Mouse (Mus musculus): ENCODE results near the gene Edc4. TPM values are rescaled to one million over a fixed set of nuclear protein-coding genes. Genes with fewer than 3 reads are reported as not detected.
"Not testable (repeated sequence)": the region's sequence is repeated elsewhere in the genome, so short reads cannot be mapped to it uniquely, and the experiment has no call there.

Edc4 gene
- polyA plus RNA-seq (2016; fragmentation: Nextera tagmentation; extraction: Ambion mirVana), result 73.3 and 75.9 TPM in 2 replicates

- Histone ChIP-seq H3K9ac (replicated peaks) (peak within 1 kb of the TSS; percentile 92), H3K9me3 (no peaks in the 10 kb centered on the region), H3K27me3 (no peaks in the 10 kb centered on the region), H3K4me3 (peak within 1 kb of the TSS; percentile 92), H3K4me2 (replicated peaks) (peak within 1 kb of the TSS; percentile 92), H3K36me3 (peaks cover 54% of the 10 kb centered on the region), H3K27ac (replicated peaks) (peak within 1 kb of the TSS; percentile 49; the same call in 1 of the 2 replicates), H3K4me1 (peaks cover 26% of the 10 kb centered on the region)
- WGBS, result under 1% methylated on average over 45 of the region's 45 CpGs
- peak; percentile 80 for ATAC-seq (ENCODE audit: low FRiP score, low read depth)
Observed at GRCm38 (mm10) chr8:105880754-105881520, at the start of gene Edc4. Gene Edc4 (plus strand): TSS chr8:105880881.

GRCm38 (mm10) chr8:105833740-105834139 lies 46.9 kb upstream of the Edc4 start:
- H3K9me3 ChIP-seq; H3K4me2 ChIP-seq (replicated peaks); ATAC-seq (ENCODE audit: low FRiP score, low read depth); H3K27ac ChIP-seq (replicated peaks); H3K4me1 ChIP-seq; H3K27me3 ChIP-seq; H3K4me3 ChIP-seq; H3K36me3 ChIP-seq; H3K9ac ChIP-seq (replicated peaks): not testable (repeated sequence)
- 82% methylated on average over 2 of the region's 2 CpGs for WGBS

- ATAC-seq (ENCODE audit: low FRiP score, low read depth), result no peak
- Histone ChIP-seq H3K4me2 (replicated peaks) (no peak overlapping the region), H3K9ac (replicated peaks) (no peak overlapping the region), H3K27me3 (no peaks in the 10 kb centered on the region), H3K9me3 (no peaks in the 10 kb centered on the region), H3K27ac (replicated peaks) (no peak overlapping the region), H3K36me3 (no peaks in the 10 kb centered on the region), H3K4me3 (no peak overlapping the region), H3K4me1 (no peaks in the 10 kb centered on the region)
- 32% methylated on average over 11 of the region's 11 CpGs for WGBS
Observed at GRCm38 (mm10) chr8:105835318-105835717, 45.4 kb upstream of the Edc4 start.

- ATAC-seq (ENCODE audit: low FRiP score, low read depth), result no peak
- H3K27ac ChIP-seq (replicated peaks), result no peak overlapping the region
- H3K4me1 ChIP-seq, result no peaks in the 10 kb centered on the region
- no peaks in the 10 kb centered on the region for H3K9me3 ChIP-seq
- H3K36me3 ChIP-seq, result no peaks in the 10 kb centered on the region
- no peak overlapping the region for H3K4me3 ChIP-seq
- no peak overlapping the region for H3K9ac ChIP-seq (replicated peaks)
- no peak overlapping the region for H3K4me2 ChIP-seq (replicated peaks)
- WGBS, result 77% methylated on average over 6 of the region's 6 CpGs
- H3K27me3 ChIP-seq, result no peaks in the 10 kb centered on the region
Observed at GRCm38 (mm10) chr8:105836991-105837390, 43.7 kb upstream of the Edc4 start.

GRCm38 (mm10) chr8:105839209-105839608 lies 41.5 kb upstream of the Edc4 start:
- H3K4me1 ChIP-seq, result no peaks in the 10 kb centered on the region
- H3K4me2 ChIP-seq (replicated peaks), result no peak overlapping the region
- H3K4me3 ChIP-seq, result no peak overlapping the region
- H3K27me3 ChIP-seq, result no peaks in the 10 kb centered on the region
- WGBS, result 96% methylated on average over 5 of the region's 5 CpGs
- H3K9ac ChIP-seq (replicated peaks), result no peak overlapping the region
- ATAC-seq (ENCODE audit: low FRiP score, low read depth), result no peak
- peaks cover 8% of the 10 kb centered on the region for H3K36me3 ChIP-seq
- no peaks in the 10 kb centered on the region for H3K9me3 ChIP-seq
- H3K27ac ChIP-seq (replicated peaks), result no peak overlapping the region

GRCm38 (mm10) chr8:105846678-105847077 lies 34.0 kb upstream of the Edc4 start:
- no peak for ATAC-seq (ENCODE audit: low FRiP score, low read depth)

GRCm38 (mm10) chr8:105850014-105850413 lies 30.7 kb upstream of the Edc4 start:
- Histone ChIP-seq H3K36me3 (peaks cover 48% of the 10 kb centered on the region), H3K4me1 (peaks cover 8% of the 10 kb centered on the region), H3K27ac (replicated peaks) (no peak overlapping the region), H3K9me3 (no peaks in the 10 kb centered on the region), H3K4me2 (replicated peaks) (no peak overlapping the region), H3K9ac (replicated peaks) (no peak overlapping the region), H3K27me3 (no peaks in the 10 kb centered on the region), H3K4me3 (no peak overlapping the region)
- WGBS, result 87% methylated on average over 4 of the region's 4 CpGs
- ATAC-seq (ENCODE audit: low FRiP score, low read depth), result no peak

More at GRCm38 (mm10) chr8:105846678-105847077, 34.0 kb upstream of the Edc4 start:
- Histone ChIP-seq H3K4me2 (replicated peaks) (no peak overlapping the region), H3K9ac (replicated peaks) (no peak overlapping the region), H3K9me3 (no peaks in the 10 kb centered on the region), H3K4me1 (peaks cover 8% of the 10 kb centered on the region), H3K27me3 (no peaks in the 10 kb centered on the region), H3K36me3 (peaks cover 64% of the 10 kb centered on the region), H3K27ac (replicated peaks) (no peak overlapping the region), H3K4me3 (no peak overlapping the region)
- 94% methylated on average over 11 of the region's 11 CpGs for WGBS

GRCm38 (mm10) chr8:105850611-105851010 lies 30.1 kb upstream of the Edc4 start:
- ATAC-seq (ENCODE audit: low FRiP score, low read depth), result no peak
- 81% methylated on average over 7 of the region's 7 CpGs for WGBS
- peaks cover 42% of the 10 kb centered on the region for H3K36me3 ChIP-seq
- H3K27me3 ChIP-seq, result no peaks in the 10 kb centered on the region
- no peak overlapping the region for H3K27ac ChIP-seq (replicated peaks)
- H3K4me2 ChIP-seq (replicated peaks), result peak overlapping the region; percentile 87
- peaks cover 11% of the 10 kb centered on the region for H3K4me1 ChIP-seq
- H3K9ac ChIP-seq (replicated peaks), result no peak overlapping the region; the same call in 1 of the 2 replicates
- H3K4me3 ChIP-seq, result peak overlapping the region; percentile 20
- no peaks in the 10 kb centered on the region for H3K9me3 ChIP-seq

GRCm38 (mm10) chr8:105851651-105852143 lies 29.0 kb upstream of the Edc4 start:
- Histone ChIP-seq H3K36me3 (peaks cover 31% of the 10 kb centered on the region), H3K27ac (replicated peaks) (peak overlapping the region; percentile 64), H3K4me3 (peak overlapping the region; percentile 76), H3K9ac (replicated peaks) (peak overlapping the region; percentile 81), H3K4me1 (peaks cover 21% of the 10 kb centered on the region), H3K4me2 (replicated peaks) (peak overlapping the region; percentile 87), H3K9me3 (no peaks in the 10 kb centered on the region), H3K27me3 (no peaks in the 10 kb centered on the region)
- under 1% methylated on average over 34 of the region's 34 CpGs for WGBS
- ATAC-seq (ENCODE audit: low FRiP score, low read depth), result peak; percentile 83

GRCm38 (mm10) chr8:105852146-105852729 lies 28.4 kb upstream of the Edc4 start:
- Histone ChIP-seq H3K9ac (replicated peaks) (peak overlapping the region; percentile 81; the same call in 1 of the 2 replicates), H3K27me3 (no peaks in the 10 kb centered on the region), H3K4me2 (replicated peaks) (no peak overlapping the region), H3K4me3 (peak overlapping the region; percentile 76), H3K4me1 (peaks cover 26% of the 10 kb centered on the region), H3K9me3 (no peaks in the 10 kb centered on the region), H3K27ac (replicated peaks) (no peak overlapping the region), H3K36me3 (peaks cover 26% of the 10 kb centered on the region)
- ATAC-seq (ENCODE audit: low FRiP score, low read depth), result no peak
- WGBS, result 83% methylated on average over 12 of the region's 12 CpGs

GRCm38 (mm10) chr8:105853178-105853577 lies 27.5 kb upstream of the Edc4 start, which contains the start of gene Cenpt:
Gene Cenpt (minus strand): TSS chr8:105853278.
- H3K36me3 ChIP-seq, result peaks cover 22% of the 10 kb centered on the region
- 93% methylated on average over 3 of the region's 3 CpGs for WGBS
- H3K27me3 ChIP-seq, result no peaks in the 10 kb centered on the region
- no peak within 1 kb of the TSS for H3K4me2 ChIP-seq (replicated peaks)
- no peak within 1 kb of the TSS for H3K27ac ChIP-seq (replicated peaks)
- no peak for ATAC-seq (ENCODE audit: low FRiP score, low read depth)
- no peak within 1 kb of the TSS for H3K4me3 ChIP-seq
- no peak within 1 kb of the TSS for H3K9ac ChIP-seq (replicated peaks)
- no peaks in the 10 kb centered on the region for H3K9me3 ChIP-seq
- H3K4me1 ChIP-seq, result peaks cover 35% of the 10 kb centered on the region

- WGBS, result 22% methylated on average over 8 of the region's 8 CpGs
- Histone ChIP-seq H3K36me3 (peaks cover 18% of the 10 kb centered on the region), H3K27me3 (no peaks in the 10 kb centered on the region), H3K9me3 (no peaks in the 10 kb centered on the region), H3K9ac (replicated peaks) (peak overlapping the region; percentile 86; the same call in 1 of the 2 replicates), H3K27ac (replicated peaks) (peak overlapping the region; percentile 83; the same call in 1 of the 2 replicates), H3K4me1 (peaks cover 44% of the 10 kb centered on the region), H3K4me2 (replicated peaks) (peak overlapping the region; percentile 97), H3K4me3 (peak overlapping the region; percentile 79)
- peak; percentile 20; the same call in 1 of the 2 replicates for ATAC-seq (ENCODE audit: low FRiP score, low read depth)
Observed at GRCm38 (mm10) chr8:105854303-105854702, 26.4 kb upstream of the Edc4 start.

Data from midbrain, embryonic 12.5 days (tissue).